Mouse (Mus musculus): ENCODE measurements around the gene Ppp1r13b. TPM values are rescaled to one million over a fixed set of nuclear protein-coding genes. Genes with fewer than 3 reads are reported as not detected.
A peak's percentile ranks its signal among the peaks of the same experiment; 100 is the strongest.

The Ppp1r13b gene
- polyA plus RNA-seq, 1 experiment, result 0.81 TPM

DNA sequence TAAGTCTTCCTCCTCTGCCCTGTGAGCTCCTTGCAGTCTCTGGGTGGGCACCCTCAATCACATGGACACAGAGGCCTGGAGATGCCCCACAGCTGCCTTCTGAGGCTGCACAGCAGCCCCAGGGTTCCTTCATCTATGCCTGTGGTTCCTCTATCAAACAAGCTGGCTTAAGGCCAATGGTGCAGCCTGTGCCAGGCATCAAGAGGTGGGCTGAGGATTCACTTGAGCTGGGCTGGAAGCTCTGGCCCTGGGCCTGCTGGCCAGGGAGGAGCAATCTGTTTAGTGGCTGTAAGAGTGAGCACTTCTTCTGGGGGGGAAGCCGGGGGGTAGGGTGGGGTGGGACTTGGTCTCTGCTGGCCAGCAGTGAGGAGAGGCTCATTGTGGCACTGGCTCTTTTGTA, 19.4 kb upstream of the Ppp1r13b start:
- TF ChIP-seq GATA1 (IDR thresholded peaks at IDR 0.05; ENCODE audit: low read length) (no peak), TAL1 (IDR thresholded peaks at IDR 0.05; ENCODE audit: low read length) (no peak)
- no peaks in the 10 kb centered on the region for H3K36me3 ChIP-seq (ENCODE audit: control insufficient read depth)
- H3K9me3 ChIP-seq (ENCODE audit: control insufficient read depth, low read length), result no peaks in the 10 kb centered on the region
- peaks cover 24% of the 10 kb centered on the region for H3K4me1 ChIP-seq (ENCODE audit: control insufficient read depth)
- no peak overlapping the region for H3K4me3 ChIP-seq (replicated peaks)
- no peaks in the 10 kb centered on the region for H3K27me3 ChIP-seq (ENCODE audit: control insufficient read depth)

DNA sequence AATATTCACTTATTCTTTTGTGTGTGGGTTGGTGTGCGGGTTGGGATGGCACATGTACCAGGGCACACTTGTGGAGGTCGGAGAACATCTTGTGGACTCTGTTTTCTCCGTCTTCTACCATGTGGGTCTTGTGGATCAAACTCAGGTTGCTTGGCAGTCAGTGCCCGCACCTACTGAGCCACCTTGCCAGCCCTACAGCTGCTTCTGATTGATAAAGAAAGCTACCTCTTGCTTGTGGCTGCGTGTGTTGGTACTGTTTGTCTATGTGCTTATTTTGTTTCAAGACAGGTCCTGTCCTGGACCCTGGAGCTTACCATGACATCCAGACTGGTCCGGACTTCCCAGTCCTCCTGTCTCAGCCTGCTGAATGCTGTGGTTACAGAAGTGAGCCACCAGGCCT, 15.2 kb upstream of the Ppp1r13b start:
- H3K27me3 ChIP-seq (ENCODE audit: control insufficient read depth), result peaks cover 19% of the 10 kb centered on the region
- TF ChIP-seq TAL1 (IDR thresholded peaks at IDR 0.05; ENCODE audit: low read length) (peak; percentile 82), GATA1 (IDR thresholded peaks at IDR 0.05; ENCODE audit: low read length) (no peak)

DNA sequence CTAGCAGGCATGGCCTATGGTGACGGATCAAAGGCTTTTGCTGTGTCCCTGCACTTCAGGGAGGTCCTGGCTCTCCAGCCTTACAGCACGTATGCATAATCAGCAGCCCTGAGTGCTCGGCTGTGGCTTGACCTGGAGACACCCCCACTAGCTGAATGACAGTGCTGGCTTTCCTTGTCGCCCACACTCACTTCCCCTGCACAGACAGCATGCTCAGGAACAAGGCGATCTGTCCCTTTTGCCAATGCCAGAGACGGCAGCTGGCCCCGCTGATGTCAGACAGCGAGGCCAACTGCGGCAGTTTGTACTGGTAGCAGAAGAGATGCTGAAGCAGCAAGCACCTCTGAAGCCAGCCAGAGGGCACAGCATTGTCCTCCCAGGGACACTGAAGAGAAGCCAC, 12.1 kb upstream of the Ppp1r13b start:
- Histone ChIP-seq H3K27me3 (ENCODE audit: control insufficient read depth) (peaks cover 41% of the 10 kb centered on the region), H3K36me3 (ENCODE audit: control insufficient read depth) (no peaks in the 10 kb centered on the region), H3K4me3 (replicated peaks) (no peak overlapping the region), H3K4me1 (ENCODE audit: control insufficient read depth) (peaks cover 26% of the 10 kb centered on the region), H3K9me3 (ENCODE audit: control insufficient read depth, low read length) (no peaks in the 10 kb centered on the region; the same call in 1 of the 2 replicates)
- no peak for TF ChIP-seq GATA1 (IDR thresholded peaks at IDR 0.05; ENCODE audit: low read length)
- no peak for TF ChIP-seq TAL1 (IDR thresholded peaks at IDR 0.05; ENCODE audit: low read length)

More for the DNA sequence above, 15.2 kb upstream of the Ppp1r13b start:
- peaks cover 26% of the 10 kb centered on the region for H3K4me1 ChIP-seq (ENCODE audit: control insufficient read depth)
- no peaks in the 10 kb centered on the region; the same call in 1 of the 2 replicates for H3K9me3 ChIP-seq (ENCODE audit: control insufficient read depth, low read length)
- no peak overlapping the region for H3K4me3 ChIP-seq (replicated peaks)
- H3K36me3 ChIP-seq (ENCODE audit: control insufficient read depth), result no peaks in the 10 kb centered on the region

DNA sequence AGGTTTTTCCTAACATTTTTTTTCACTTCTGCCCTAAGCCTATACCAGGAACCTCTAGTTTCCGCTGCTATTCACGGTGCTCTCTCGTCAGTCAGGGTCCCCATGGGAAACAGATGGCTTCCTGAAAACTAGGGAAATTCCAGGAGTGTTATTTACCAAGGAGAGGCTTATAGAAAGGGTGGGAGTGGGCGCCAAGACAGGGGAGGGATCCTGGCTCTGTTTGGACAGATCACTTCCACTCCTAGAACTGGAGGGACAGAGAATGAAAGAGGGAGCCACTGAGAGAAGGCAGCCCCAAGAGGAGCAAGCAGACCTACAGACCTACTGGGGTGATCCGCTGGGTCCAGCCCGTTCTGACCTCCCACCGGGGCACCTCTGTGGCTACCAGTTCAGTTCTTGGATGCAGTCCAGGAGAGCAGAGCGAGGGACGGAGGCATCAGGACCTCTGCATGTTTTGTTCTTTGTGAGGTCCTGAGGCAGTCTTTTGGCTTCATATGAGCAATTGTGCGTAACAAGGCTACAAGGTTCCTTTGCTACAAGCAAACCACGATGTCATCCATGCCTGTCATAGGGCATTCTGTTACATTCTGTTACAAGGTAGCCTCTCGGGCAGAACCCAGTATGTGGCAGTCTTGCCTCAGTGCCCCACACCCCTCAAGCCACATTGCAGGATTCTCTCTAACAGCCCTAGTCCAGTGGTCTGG, 8.8 kb upstream of the Ppp1r13b start:
- H3K9me3 ChIP-seq (ENCODE audit: control insufficient read depth, low read length), result no peaks in the 10 kb centered on the region; the same call in 1 of the 2 replicates
- H3K4me1 ChIP-seq (ENCODE audit: control insufficient read depth), result peaks cover 2% of the 10 kb centered on the region; the same call in 1 of the 2 replicates
- H3K36me3 ChIP-seq (ENCODE audit: control insufficient read depth), result no peaks in the 10 kb centered on the region
- TF ChIP-seq TAL1 (IDR thresholded peaks at IDR 0.05; ENCODE audit: low read length) (no peak), GATA1 (IDR thresholded peaks at IDR 0.05; ENCODE audit: low read length) (no peak)
- H3K27me3 ChIP-seq (ENCODE audit: control insufficient read depth), result peaks cover 47% of the 10 kb centered on the region
- H3K4me3 ChIP-seq (replicated peaks), result no peak overlapping the region

DNA sequence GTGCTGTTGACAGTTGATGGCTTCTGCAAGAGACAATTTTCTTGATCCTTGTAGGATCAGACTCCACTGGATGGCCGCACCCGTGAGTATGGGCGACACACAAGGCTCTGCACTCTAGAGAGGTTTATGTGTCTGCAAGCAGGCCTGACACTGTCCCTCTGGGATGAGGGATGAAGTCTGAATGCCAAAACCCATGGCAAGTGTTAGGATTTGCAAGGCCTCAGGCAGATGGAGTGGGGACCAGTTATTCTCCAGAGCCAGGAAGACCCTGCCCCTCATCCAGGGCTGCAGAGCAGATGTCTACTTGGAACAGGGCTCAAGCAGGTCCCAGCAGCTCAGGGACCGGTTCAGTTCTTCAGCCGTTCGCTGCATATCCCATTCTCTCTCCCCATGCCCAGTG, 7.9 kb upstream of the Ppp1r13b start:
- H3K36me3 ChIP-seq (ENCODE audit: control insufficient read depth), result no peaks in the 10 kb centered on the region
- no peak overlapping the region for H3K4me3 ChIP-seq (replicated peaks)
- no peak for TF ChIP-seq TAL1 (IDR thresholded peaks at IDR 0.05; ENCODE audit: low read length)
- TF ChIP-seq GATA1 (IDR thresholded peaks at IDR 0.05; ENCODE audit: low read length), result no peak
- H3K27me3 ChIP-seq (ENCODE audit: control insufficient read depth), result peaks cover 53% of the 10 kb centered on the region
- H3K4me1 ChIP-seq (ENCODE audit: control insufficient read depth), result peaks cover 6% of the 10 kb centered on the region
- no peaks in the 10 kb centered on the region; the same call in 1 of the 2 replicates for H3K9me3 ChIP-seq (ENCODE audit: control insufficient read depth, low read length)

DNA sequence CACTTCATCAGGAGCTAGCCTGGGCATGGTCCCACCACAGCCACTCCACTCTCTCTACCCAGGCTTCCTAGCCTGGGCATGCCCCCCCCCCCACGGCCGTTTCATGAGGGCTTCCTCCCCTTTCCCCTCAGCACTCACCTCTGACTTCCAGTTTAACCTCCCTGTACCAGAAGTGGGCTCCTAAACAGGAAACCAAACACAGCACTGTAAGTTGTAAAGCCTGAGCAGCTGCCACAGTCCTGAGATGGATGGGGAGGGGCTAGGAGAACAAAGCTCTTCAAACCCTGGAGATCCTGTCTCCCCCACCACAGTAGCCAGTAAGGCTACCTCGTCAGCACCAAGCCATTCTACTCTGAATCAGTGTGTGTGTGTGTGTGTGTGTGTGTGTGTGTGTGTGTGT, 6.1 kb upstream of the Ppp1r13b start:
- Histone ChIP-seq H3K9me3 (ENCODE audit: control insufficient read depth, low read length) (no peaks in the 10 kb centered on the region), H3K36me3 (ENCODE audit: control insufficient read depth) (no peaks in the 10 kb centered on the region), H3K4me1 (ENCODE audit: control insufficient read depth) (peaks cover 9% of the 10 kb centered on the region), H3K27me3 (ENCODE audit: control insufficient read depth) (peaks cover 55% of the 10 kb centered on the region), H3K4me3 (replicated peaks) (no peak overlapping the region)
- TF ChIP-seq GATA1 (IDR thresholded peaks at IDR 0.05; ENCODE audit: low read length) (no peak), TAL1 (IDR thresholded peaks at IDR 0.05; ENCODE audit: low read length) (no peak)

DNA sequence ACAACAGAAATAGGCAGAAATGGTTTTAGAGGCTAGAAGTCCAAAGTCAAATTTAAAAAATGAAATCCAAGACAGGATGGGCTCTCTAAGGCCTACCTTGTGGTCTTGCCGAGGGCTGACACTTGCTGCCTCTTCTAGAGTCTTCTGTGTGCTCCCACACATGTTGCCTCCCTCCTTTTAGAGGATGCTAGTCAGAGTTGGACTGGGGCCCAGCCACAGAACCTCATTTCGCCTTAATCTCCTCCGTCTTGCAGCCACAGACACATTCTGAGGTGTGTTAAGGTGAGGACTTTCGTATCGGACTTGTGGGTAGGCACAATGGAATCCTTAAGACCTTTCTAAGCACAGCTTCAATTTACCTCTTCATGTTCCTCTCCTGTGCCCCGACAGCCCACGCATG, 4.9 kb upstream of the Ppp1r13b start:
- Histone ChIP-seq H3K4me3 (replicated peaks) (no peak overlapping the region), H3K36me3 (ENCODE audit: control insufficient read depth) (no peaks in the 10 kb centered on the region), H3K4me1 (ENCODE audit: control insufficient read depth) (peaks cover 20% of the 10 kb centered on the region), H3K27me3 (ENCODE audit: control insufficient read depth) (peaks cover 55% of the 10 kb centered on the region), H3K9me3 (ENCODE audit: control insufficient read depth, low read length) (no peaks in the 10 kb centered on the region)
- TF ChIP-seq GATA1 (IDR thresholded peaks at IDR 0.05; ENCODE audit: low read length), result no peak
- TF ChIP-seq TAL1 (IDR thresholded peaks at IDR 0.05; ENCODE audit: low read length), result no peak

DNA sequence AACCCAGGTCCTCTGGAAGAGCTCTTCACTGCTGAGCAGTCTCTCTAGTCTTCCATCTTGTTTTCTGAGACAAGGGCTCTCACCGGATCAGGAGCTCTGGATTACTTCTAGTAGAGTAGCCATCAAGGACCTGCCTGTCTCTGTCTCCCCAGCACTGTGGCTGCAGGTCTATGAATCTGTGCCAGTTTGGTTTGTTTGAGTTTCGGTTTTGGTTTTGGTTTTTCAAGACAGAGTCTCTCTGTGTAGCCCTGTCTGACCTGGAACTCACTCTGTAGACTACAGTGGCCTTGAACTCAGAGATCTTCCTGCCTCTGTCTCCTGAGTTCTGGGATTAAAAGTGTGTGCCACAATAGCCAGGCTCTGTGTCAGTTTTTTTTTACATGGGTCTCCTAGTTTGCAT, 3.9 kb upstream of the Ppp1r13b start:
- no peaks in the 10 kb centered on the region for H3K9me3 ChIP-seq (ENCODE audit: control insufficient read depth, low read length)
- H3K27me3 ChIP-seq (ENCODE audit: control insufficient read depth), result peaks cover 52% of the 10 kb centered on the region
- H3K4me3 ChIP-seq (replicated peaks), result no peak overlapping the region
- H3K4me1 ChIP-seq (ENCODE audit: control insufficient read depth), result peaks cover 30% of the 10 kb centered on the region
- TF ChIP-seq GATA1 (IDR thresholded peaks at IDR 0.05; ENCODE audit: low read length) (no peak), TAL1 (IDR thresholded peaks at IDR 0.05; ENCODE audit: low read length) (no peak)
- H3K36me3 ChIP-seq (ENCODE audit: control insufficient read depth), result no peaks in the 10 kb centered on the region

DNA sequence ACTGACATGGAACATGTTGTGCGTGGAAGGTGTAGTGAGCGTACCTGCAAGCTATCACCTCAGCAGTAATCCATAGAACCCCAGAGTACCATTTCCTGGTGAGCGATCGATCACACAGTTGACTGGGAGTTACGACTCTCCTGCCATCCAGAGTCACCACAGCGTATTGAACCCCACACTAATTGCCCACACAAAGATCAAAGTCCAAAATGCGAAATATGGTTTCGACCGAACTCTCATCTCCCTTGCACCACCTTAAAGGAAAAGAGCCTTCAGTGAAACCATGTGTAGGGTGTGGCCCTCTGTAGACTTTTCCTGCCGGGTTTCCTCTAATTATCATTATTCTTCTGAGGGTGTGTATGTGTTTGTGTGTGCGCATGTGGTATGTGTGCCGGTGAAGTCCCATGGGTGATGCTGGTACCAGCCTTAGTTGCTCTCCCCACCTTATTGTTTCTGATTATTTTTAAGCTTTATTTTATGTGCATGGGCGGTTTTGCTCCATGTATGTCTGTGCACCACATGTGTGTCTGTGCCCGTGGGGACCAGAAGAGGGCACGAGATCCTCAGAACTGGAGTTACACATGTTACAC, 3.4 kb upstream of the Ppp1r13b start:
- Histone ChIP-seq H3K36me3 (ENCODE audit: control insufficient read depth) (no peaks in the 10 kb centered on the region), H3K4me1 (ENCODE audit: control insufficient read depth) (peaks cover 35% of the 10 kb centered on the region), H3K4me3 (replicated peaks) (no peak overlapping the region), H3K27me3 (ENCODE audit: control insufficient read depth) (peaks cover 47% of the 10 kb centered on the region), H3K9me3 (ENCODE audit: control insufficient read depth, low read length) (no peaks in the 10 kb centered on the region)
- TF ChIP-seq GATA1 (IDR thresholded peaks at IDR 0.05; ENCODE audit: low read length) (no peak), TAL1 (IDR thresholded peaks at IDR 0.05; ENCODE audit: low read length) (no peak)
